Mouse (Mus musculus): Measurements from ENCODE around the gene Pakap.
A peak's percentile ranks its signal among the peaks of the same experiment; 100 is the strongest.

Pakap gene

GRCm38 (mm10) chr4:57567666-57568206, at the start of gene Pakap:
Pakap (plus strand) TSS chr4:57568179.
- peak; percentile 40 to 57 for DNase-seq (ENCODE audit: low spot score in 2 of 2)

- DNase-seq (ENCODE audit: low spot score in 2 of 2): no peak
These were observed 44.5 kb upstream of the Pakap start for GRCm38 (mm10) chr4:57523456-57523855.

- DNase-seq (ENCODE audit: low spot score in 2 of 2): no peak
These were observed 43.5 kb upstream of the Pakap start for GRCm38 (mm10) chr4:57524461-57524860.

DNA sequence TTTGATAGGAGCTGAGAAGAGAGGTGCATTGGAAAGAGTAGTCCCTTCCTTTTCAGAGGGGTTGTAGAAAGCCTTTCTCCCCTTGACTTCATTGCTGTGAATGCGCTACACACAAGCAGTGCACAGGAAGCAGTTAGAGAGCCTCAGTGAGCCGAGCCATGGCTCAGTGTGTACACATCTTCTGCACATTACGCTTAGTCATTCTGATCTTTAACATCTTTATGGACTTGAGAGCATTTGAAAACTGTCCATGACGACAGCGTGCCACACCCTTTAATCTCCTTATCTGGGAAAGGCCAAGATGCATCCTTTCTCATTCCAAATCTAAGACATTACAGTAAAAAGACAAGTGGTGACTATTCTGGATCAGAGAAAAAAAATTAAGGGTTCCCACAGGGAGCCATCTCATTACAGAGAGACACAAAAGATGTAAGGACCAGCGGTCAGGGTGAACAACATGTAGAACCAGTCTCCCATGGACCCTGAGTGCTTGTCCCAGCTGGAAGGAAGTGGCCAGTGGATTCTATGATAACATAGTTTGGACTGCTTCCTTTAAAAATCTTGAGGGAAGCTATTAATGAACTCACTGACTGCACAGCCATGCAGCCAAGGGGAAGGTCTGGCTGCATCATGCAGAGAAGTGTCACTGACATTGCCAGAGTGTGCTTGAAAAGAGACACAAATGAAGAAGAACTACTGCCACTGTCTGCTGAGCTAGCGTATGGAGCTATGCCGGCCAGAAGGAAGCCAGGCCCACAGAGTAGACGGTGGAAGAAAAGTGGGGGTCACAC, 42.6 kb upstream of the Pakap start:
- DNase-seq (ENCODE audit: low spot score in 2 of 2): no peak

- DNase-seq (ENCODE audit: low spot score in 2 of 2): no peak
These were observed 39.7 kb upstream of the Pakap start for GRCm38 (mm10) chr4:57528296-57528695.

- DNase-seq (ENCODE audit: low spot score in 2 of 2): no peak
These were observed 34.3 kb upstream of the Pakap start for GRCm38 (mm10) chr4:57533686-57534085.

DNA sequence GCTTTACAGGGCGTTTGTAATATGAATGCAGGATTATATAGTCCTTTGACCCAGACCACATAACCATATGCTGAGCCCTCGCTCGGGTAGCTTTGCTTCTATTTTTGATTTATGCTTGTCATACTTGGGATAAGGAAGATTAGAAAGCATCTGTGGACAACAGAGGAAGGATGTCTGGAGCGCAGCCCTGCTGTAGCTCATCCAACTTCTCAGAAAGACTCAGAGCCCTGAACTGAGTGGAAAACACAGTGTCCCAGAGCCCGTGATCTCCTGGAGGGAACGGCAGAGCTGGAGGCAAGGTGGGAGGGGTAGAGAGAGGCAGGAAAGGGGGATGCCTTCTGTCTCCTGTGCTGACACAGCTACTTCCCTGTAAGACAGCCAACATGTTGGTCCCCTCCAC, 33.7 kb upstream of the Pakap start:
- DNase-seq (ENCODE audit: low spot score in 2 of 2): no peak

- DNase-seq (ENCODE audit: low spot score in 2 of 2): no peak
These were observed 32.9 kb upstream of the Pakap start for GRCm38 (mm10) chr4:57535087-57535486.

DNA sequence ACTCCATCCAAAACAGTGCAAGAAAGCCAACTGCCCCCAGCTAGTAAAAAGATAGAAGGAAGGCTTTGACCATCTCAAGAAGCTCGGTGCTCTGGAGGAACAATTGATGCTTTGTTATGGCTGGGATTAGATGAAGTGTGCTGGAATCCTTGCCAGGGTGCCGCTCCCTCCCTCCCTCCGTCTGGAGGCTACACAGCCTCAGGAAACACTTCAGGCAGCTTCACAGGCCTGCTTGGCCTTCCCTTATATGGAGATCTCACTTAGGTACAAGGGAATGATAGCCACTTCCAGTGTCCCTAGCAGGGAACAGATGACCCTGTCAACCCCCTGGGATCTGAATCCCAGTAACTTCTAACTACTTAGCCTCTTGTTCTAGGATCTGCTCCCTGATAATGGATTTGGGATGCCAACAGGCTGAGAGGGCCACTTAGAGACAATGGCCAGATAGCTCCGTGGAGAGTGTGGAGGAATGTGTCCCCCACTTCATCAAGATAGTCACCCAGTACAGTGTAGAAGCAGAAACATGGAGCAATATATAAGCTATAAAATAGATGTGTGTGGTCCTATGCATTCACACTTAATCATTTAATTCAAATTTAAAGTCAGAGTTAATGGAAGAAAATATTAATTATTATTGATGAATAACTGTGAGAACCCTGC, 29.8 kb upstream of the Pakap start:
- DNase-seq (ENCODE audit: low spot score in 2 of 2): no peak

DNA sequence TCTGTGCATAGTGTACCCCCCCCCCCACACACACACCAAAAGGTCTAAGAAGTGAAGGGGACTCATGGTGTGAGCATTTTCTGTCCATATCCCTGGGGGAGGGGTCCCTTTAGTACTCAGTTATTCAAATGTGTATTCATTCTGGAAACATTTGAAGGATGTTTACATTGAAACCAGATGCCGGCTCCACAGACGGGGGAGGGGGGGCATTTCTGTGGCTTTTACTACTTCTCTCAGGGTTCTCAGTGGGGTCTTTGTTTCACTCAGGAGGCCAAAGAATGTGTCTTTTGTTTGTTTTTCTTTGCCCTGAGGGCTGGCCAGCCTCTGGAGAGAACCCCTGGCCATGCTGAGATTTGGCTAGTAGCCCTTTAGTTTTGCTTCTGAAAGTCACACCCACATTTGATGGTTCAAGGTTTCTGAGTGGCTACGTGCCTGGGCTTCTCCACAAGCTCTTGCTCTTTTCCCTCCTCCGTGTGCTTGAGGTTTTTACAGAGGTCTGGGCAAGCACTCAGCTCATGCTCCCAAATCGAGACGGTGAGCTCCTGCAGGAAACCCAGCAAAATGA, 24.2 kb upstream of the Pakap start:
- DNase-seq (ENCODE audit: low spot score in 2 of 2): no peak

DNA sequence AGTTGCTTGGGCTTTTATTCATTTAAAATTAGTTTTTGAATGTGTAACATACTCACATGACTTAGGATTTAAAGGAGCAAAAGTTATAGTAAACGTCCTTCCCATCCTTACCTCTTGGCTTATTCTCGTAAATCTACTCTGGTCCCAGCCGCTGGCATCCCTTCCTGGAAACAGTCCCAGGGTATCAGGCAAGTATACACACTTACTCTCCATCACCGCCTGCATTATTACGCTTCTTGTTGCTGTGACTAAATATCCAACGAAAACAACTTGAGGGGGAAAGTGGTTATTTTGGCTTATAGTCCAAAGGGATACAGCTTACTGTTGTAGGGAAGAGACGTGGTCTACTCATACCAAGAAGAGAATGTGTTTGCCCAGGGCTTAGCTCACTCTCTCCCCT, 20.2 kb upstream of the Pakap start:
- DNase-seq (ENCODE audit: low spot score in 2 of 2): no peak

GRCm38 (mm10) chr4:57550216-57550615, 17.8 kb upstream of the Pakap start:
- no peak for DNase-seq (ENCODE audit: low spot score in 2 of 2)

DNA sequence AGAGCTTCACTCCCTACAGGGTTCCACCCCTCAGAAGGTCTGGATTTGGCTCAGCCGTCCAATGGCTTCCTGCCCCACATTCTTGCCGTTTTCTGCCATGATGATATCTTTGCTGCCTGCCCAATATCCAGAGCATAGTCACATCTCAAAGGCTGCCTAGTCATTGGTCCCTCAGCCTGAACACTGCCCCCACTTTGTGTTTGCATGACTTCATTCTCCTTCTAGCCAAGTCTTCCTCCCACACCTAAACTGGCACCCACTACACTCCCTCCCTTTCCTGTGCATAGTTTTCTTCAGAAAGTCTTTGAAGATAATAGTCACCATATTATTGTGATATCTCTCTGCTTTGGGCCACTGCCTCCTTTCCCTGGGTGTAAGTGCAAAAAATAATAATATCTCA, 10.9 kb upstream of the Pakap start:
- DNase-seq (ENCODE audit: low spot score in 2 of 2): no peak

- no peak for DNase-seq (ENCODE audit: low spot score in 2 of 2)
These were observed 8.5 kb upstream of the Pakap start for GRCm38 (mm10) chr4:57559438-57559837.

DNA sequence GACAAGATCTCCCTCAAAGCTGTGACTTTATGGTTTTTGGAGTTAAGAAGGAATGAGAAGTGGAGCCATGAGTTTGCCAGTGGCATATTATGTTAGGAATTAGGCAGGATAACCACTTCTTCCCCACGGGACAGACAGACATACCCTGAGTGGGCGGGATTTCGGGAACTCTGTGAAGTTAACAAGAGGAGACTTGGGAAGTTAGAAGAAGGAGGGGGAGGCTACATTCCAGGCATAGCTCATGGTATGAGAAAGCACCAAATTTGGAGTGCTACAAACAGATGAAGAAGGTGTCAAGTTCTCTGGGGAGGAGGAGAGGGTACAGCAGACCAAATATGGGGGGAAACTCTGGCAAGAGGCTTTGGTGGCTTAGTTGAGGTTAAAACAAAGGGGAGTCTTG, 8.0 kb upstream of the Pakap start:
- no peak for DNase-seq (ENCODE audit: low spot score in 2 of 2)

GRCm38 (mm10) chr4:57561055-57561454, 6.9 kb upstream of the Pakap start:
- DNase-seq (ENCODE audit: low spot score in 2 of 2): no peak

GRCm38 (mm10) chr4:57565283-57565682, 2.7 kb upstream of the Pakap start:
- DNase-seq (ENCODE audit: low spot score in 2 of 2): no peak

DNA sequence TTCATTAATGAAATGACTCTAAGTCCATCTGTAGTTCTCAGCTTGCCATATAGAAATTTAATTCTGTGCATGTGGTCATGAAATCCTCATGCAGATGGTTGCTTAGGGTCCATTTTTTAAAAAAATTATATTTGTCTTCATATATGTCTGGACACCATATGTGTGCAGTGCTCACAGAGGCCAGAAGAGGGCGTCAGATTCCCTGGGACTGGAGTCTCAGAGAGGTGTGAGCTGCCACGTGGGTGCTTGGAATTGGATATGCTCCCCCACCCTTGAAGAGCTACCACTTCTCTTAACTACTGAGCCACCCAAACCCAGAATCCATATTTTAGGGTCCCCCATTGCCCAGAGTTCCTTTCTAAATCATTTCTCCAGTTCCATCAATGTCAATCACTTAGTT, 2.2 kb upstream of the Pakap start:
- DNase-seq (ENCODE audit: low spot score in 2 of 2): no peak

- DNase-seq (ENCODE audit: low spot score in 2 of 2): no peak
These were observed 489 bp downstream of the Pakap start for GRCm38 (mm10) chr4:57568268-57569068.

- DNase-seq (ENCODE audit: low spot score in 2 of 2): no peak
These were observed 1.0 kb downstream of the Pakap start for GRCm38 (mm10) chr4:57569069-57569355.

DNA sequence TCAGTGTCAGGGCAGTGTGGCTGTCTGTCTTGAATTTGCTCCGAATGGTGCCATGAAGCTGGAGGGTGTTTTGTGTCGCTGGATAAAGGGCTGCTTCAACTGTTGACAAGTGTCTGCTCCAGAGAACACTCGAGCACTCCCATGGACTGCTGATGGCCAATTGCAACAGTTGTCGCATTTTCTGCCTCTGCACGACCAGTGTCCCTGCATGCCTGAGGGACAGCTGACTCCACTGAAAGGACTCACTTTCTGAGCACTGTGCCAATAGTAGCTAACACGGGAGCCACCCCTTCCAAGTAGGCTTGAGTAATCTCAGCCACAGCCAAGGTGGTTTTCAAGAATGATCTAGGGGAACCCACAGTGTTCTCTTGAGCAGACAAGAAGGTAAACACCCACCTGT, 1.7 kb downstream of the Pakap start:
- no peak for DNase-seq (ENCODE audit: low spot score in 2 of 2)

DNA sequence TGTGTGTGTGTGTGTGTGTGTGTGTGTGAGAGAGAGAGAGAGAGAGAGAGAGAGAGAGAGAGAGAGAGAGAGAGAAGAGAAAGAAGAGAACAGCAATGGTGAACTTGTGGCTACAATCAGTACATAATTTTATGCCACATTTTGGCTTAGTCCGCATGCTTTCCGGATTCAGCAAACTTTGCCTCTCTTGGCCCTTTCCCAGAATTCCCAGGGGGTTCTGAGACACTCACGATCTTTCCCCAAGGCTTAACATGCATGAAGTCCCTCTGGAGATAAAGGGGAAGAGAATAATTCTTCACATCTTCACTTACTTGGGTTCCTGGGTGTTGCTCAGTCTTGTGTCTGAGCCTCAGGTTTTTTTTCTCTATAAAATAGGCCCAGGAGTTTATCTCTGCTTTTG, 2.2 kb downstream of the Pakap start:
- no peak for DNase-seq (ENCODE audit: low spot score in 2 of 2)
